Mouse (Mus musculus): ENCODE measurements around the gene Pbxip1. TPM values are rescaled to one million over a fixed set of nuclear protein-coding genes. Genes with fewer than 3 reads are reported as not detected.

The Pbxip1 gene
- total RNA-seq, 1 experiment from 2014 or later = 21.3 TPM

GRCm38 (mm10) chr3:89473838-89474237 is 37.3 kb downstream of the Pbxip1 start:
- ATAC-seq (replicated peaks; ENCODE audit: low read depth, poor library complexity, severe bottlenecking) = peak; percentile 63; the same call in 1 of the 2 replicates

- no peak for ATAC-seq (replicated peaks; ENCODE audit: low read depth, poor library complexity, severe bottlenecking)
Observed at GRCm38 (mm10) chr3:89479055-89479454, 42.5 kb downstream of the Pbxip1 start.

GRCm38 (mm10) chr3:89481488-89481887 is 45.0 kb downstream of the Pbxip1 start:
- ATAC-seq (replicated peaks; ENCODE audit: low read depth, poor library complexity, severe bottlenecking) = no peak; the same call in 1 of the 2 replicates

- no peak for ATAC-seq (replicated peaks; ENCODE audit: low read depth, poor library complexity, severe bottlenecking)
Observed at GRCm38 (mm10) chr3:89482249-89482648, 45.7 kb downstream of the Pbxip1 start.

GRCm38 (mm10) chr3:89484766-89485524 is 48.4 kb downstream of the Pbxip1 start:
- peak; percentile 95 for ATAC-seq (replicated peaks; ENCODE audit: low read depth, poor library complexity, severe bottlenecking)

- ATAC-seq (replicated peaks; ENCODE audit: low read depth, poor library complexity, severe bottlenecking) = no peak
Observed at GRCm38 (mm10) chr3:89486111-89486510, 49.6 kb downstream of the Pbxip1 start.

- no peak for ATAC-seq (replicated peaks; ENCODE audit: low read depth, poor library complexity, severe bottlenecking)
Observed at GRCm38 (mm10) chr3:89486916-89487702, 50.6 kb downstream of the Pbxip1 start.

GRCm38 (mm10) chr3:89490790-89491189 is 54.3 kb downstream of the Pbxip1 start:
- ATAC-seq (replicated peaks; ENCODE audit: low read depth, poor library complexity, severe bottlenecking) = no peak

- no peak for ATAC-seq (replicated peaks; ENCODE audit: low read depth, poor library complexity, severe bottlenecking)
Observed at GRCm38 (mm10) chr3:89491559-89491958, 55.1 kb downstream of the Pbxip1 start.

GRCm38 (mm10) chr3:89492701-89493151 is 56.2 kb downstream of the Pbxip1 start:
- ATAC-seq (replicated peaks; ENCODE audit: low read depth, poor library complexity, severe bottlenecking) = no peak

GRCm38 (mm10) chr3:89494630-89495029 is 58.1 kb downstream of the Pbxip1 start:
- no peak for ATAC-seq (replicated peaks; ENCODE audit: low read depth, poor library complexity, severe bottlenecking)

- no peak for ATAC-seq (replicated peaks; ENCODE audit: low read depth, poor library complexity, severe bottlenecking)
Observed at GRCm38 (mm10) chr3:89496366-89496765, 59.9 kb downstream of the Pbxip1 start.

GRCm38 (mm10) chr3:89499696-89500095 is 63.2 kb downstream of the Pbxip1 start:
- no peak for ATAC-seq (replicated peaks; ENCODE audit: low read depth, poor library complexity, severe bottlenecking)

Other genes with a start within 250 kb of the Pbxip1 start
- gene Gba, start 233.8 kb upstream of the Pbxip1 start, total RNA-seq (2017) = 37.8 and 41.5 TPM in 2 replicates
- 0.09 TPM in 1 of 2 replicates, not detected in the other for gene Thbs3, start 221.5 kb upstream of the Pbxip1 start, total RNA-seq (2017)
- 81.9 and 104 TPM in 2 replicates for gene Mtx1, start 209.6 kb upstream of the Pbxip1 start, total RNA-seq (2017)
- 0.29 TPM in 1 of 2 replicates, not detected in the other for gene Muc1, start 207.6 kb upstream of the Pbxip1 start, total RNA-seq (2017)
- gene Krtcap2, start 190.7 kb upstream of the Pbxip1 start, total RNA-seq (2017) = 142 and 159 TPM in 2 replicates
- gene Trim46, start 190.4 kb upstream of the Pbxip1 start, total RNA-seq (2017) = 0.49 and 7.1 TPM in 2 replicates
- gene Dpm3, start 177.3 kb upstream of the Pbxip1 start, total RNA-seq (2017) = 63.6 and 66.6 TPM in 2 replicates
- gene Slc50a1, start 166.1 kb upstream of the Pbxip1 start, total RNA-seq (2017) = 32.5 and 65.3 TPM in 2 replicates
- not detected in 2 replicates for gene Efna1, start 155.6 kb upstream of the Pbxip1 start, total RNA-seq (2017)
- not detected in 2 replicates for gene Efna3, start 113.7 kb upstream of the Pbxip1 start, total RNA-seq (2017)
- gene Efna4, start 98.7 kb upstream of the Pbxip1 start, total RNA-seq (2017) = 1.7 and 3.8 TPM in 2 replicates
- gene Adam15, start 86.7 kb upstream of the Pbxip1 start, total RNA-seq (2017) = 34.0 and 35.2 TPM in 2 replicates
- gene Dcst2, start 74.7 kb upstream of the Pbxip1 start, total RNA-seq (2017) = not detected in 2 replicates
- 0.09 TPM in 1 of 2 replicates, not detected in the other for gene Dcst1, start 71.5 kb upstream of the Pbxip1 start, total RNA-seq (2017)
- gene Zbtb7b, start 41.9 kb upstream of the Pbxip1 start, total RNA-seq (2017) = 5.0 and 5.3 TPM in 2 replicates
- 1.6 TPM in 1 of 2 replicates, not detected in the other for gene Lenep, start 33.9 kb upstream of the Pbxip1 start, total RNA-seq (2017)
- 7.1 and 12.0 TPM in 2 replicates for gene Flad1, start 24.8 kb upstream of the Pbxip1 start, total RNA-seq (2017)
- 151 and 194 TPM in 2 replicates for gene Cks1b, start 18.3 kb upstream of the Pbxip1 start, total RNA-seq (2017)
- gene Shc1, start 18.3 kb upstream of the Pbxip1 start, total RNA-seq (2017) = 28.2 and 41.0 TPM in 2 replicates
- gene Pygo2, start 6.5 kb upstream of the Pbxip1 start, total RNA-seq (2017) = 13.5 and 13.9 TPM in 2 replicates
- 20.7 and 22.1 TPM in 2 replicates for gene Pmvk, start 17.8 kb downstream of the Pbxip1 start, total RNA-seq (2017)
- not detected in 2 replicates for gene Kcnn3, start 83.5 kb downstream of the Pbxip1 start, total RNA-seq (2017)

Data from common myeloid progenitor, adult 5-6 weeks (primary cell).